Mouse (Mus musculus) CH12.LX (cell line): Measurements from ENCODE around the gene Cxcl9. TPM values are rescaled to one million over a fixed set of nuclear protein-coding genes. Genes with fewer than 3 reads are reported as not detected.

Source experiments
- DNase-seq: peaks from one replicate; pipeline ENCODE4 v3.0.0-alpha.2; 2013; ENCODE audit errors: extremely low read depth
- H3K27ac ChIP-seq: 2 replicates; pipeline ENCODE4 v1.5.1; 2012; ENCODE audit warnings: low read depth, mild to moderate bottlenecking, control low read depth, moderate library complexity; ENCODE audit not compliant: insufficient read depth
- H3K27me3 ChIP-seq: replicated peaks from 2 replicates; pipeline ENCODE3; 2012; ENCODE audit warnings: inconsistent platforms
- H3K36me3 ChIP-seq, 2 experiments: replicated peaks in 1 of 2; 2 replicates each; pipeline versions ENCODE3 to v1.6.1; 2012; ENCODE audit warnings: inconsistent platforms in 1 of 2, low read length in 1 of 2, mild to moderate bottlenecking in 1 of 2, mixed read lengths in 1 of 2, moderate library complexity in 1 of 2; ENCODE audit not compliant: control insufficient read depth in 1 of 2, insufficient read depth in 1 of 2
- H3K4me1 ChIP-seq, 2 experiments: 2 replicates each; pipeline ENCODE4 v1.6.1; 2012; ENCODE audit warnings: inconsistent platforms in 1 of 2, moderate library complexity in 1 of 2; ENCODE audit not compliant: insufficient read depth in 2 of 2, control insufficient read depth in 1 of 2
- H3K4me2 ChIP-seq: 2 replicates; pipeline ENCODE4 v1.6.1; 2012; ENCODE audit warnings: low read depth, mild to moderate bottlenecking, control low read depth; ENCODE audit not compliant: poor library complexity, insufficient read depth, severe bottlenecking
- H3K4me3 ChIP-seq, 3 experiments: fragments of 150-350 bp in 1 of 3; sonication (generic) in 1 of 3; replicated peaks in 1 of 3; 2 replicates each; pipeline versions ENCODE3 to v1.5.1; 2011 to 2012; ENCODE audit warnings: low read depth in 2 of 3, low read length in 2 of 3, mild to moderate bottlenecking in 2 of 3, moderate library complexity in 2 of 3, control low read depth in 1 of 3, improper control_type of control experiment in 1 of 3, inconsistent platforms in 1 of 3, mixed read lengths in 1 of 3; ENCODE audit not compliant: poor library complexity in 1 of 3
- H3K79me2 ChIP-seq: replicated peaks from 2 replicates; pipeline ENCODE4 v1.6.1; 2012; ENCODE audit warnings: mild to moderate bottlenecking, moderate library complexity; ENCODE audit not compliant: control insufficient read depth, poor library complexity, insufficient read depth, severe bottlenecking; ENCODE audit errors: extremely low read depth
- H3K9ac ChIP-seq: 2 replicates; pipeline ENCODE4 v1.6.1; 2012; ENCODE audit warnings: low read depth, mild to moderate bottlenecking, control low read depth, moderate library complexity; ENCODE audit not compliant: insufficient read depth
- H3K9me3 ChIP-seq: replicated peaks from 2 replicates; pipeline ENCODE3; 2012; ENCODE audit warnings: low read length, inconsistent platforms, mixed read lengths
- CHD1 ChIP-seq: IDR thresholded peaks from 2 replicates; pipeline ENCODE4 v1.6.1; 2012; ENCODE audit warnings: low read depth, low read length, improper control_type of control experiment, inconsistent platforms
- CHD2 ChIP-seq: IDR thresholded peaks from 2 replicates; pipeline ENCODE4 v1.6.1; 2011; ENCODE audit warnings: low read length, improper control_type of control experiment
- CTCF ChIP-seq, 2 experiments: IDR thresholded peaks in 1 of 2; conservative IDR thresholded peaks in 1 of 2; 2 replicates each; pipeline ENCODE4 v1.5.1; 2011 to 2012; ENCODE audit warnings: low read depth in 2 of 2, low read length in 2 of 2, improper control_type of control experiment in 1 of 2, inconsistent platforms in 1 of 2, mild to moderate bottlenecking in 1 of 2, moderate library complexity in 1 of 2
- EP300 ChIP-seq: IDR thresholded peaks from 2 replicates; pipeline ENCODE4 v1.6.1; 2011; ENCODE audit warnings: low read length, improper control_type of control experiment
- ETS1 ChIP-seq: conservative IDR thresholded peaks from 2 replicates; pipeline ENCODE4 v1.6.1; 2012; ENCODE audit warnings: low read depth, mild to moderate bottlenecking, inconsistent platforms, low read length, improper control_type of control experiment, moderate library complexity
- GABPA ChIP-seq: IDR thresholded peaks from 2 replicates; pipeline ENCODE4 v1.6.1; 2012; ENCODE audit warnings: low read depth, low read length, improper control_type of control experiment, inconsistent platforms; ENCODE audit not compliant: insufficient replicate concordance
- HCFC1 ChIP-seq: IDR thresholded peaks from 2 replicates; pipeline ENCODE4 v1.6.1; 2012; ENCODE audit warnings: low read depth, mild to moderate bottlenecking, inconsistent platforms, low read length, improper control_type of control experiment
- JUND ChIP-seq: conservative IDR thresholded peaks from 2 replicates; pipeline ENCODE4 v1.6.1; 2011; ENCODE audit warnings: low read depth, low read length, improper control_type of control experiment
- KAT2A ChIP-seq: IDR thresholded peaks from 2 replicates; pipeline ENCODE4 v1.6.1; 2012; ENCODE audit warnings: low read length, improper control_type of control experiment, inconsistent platforms; ENCODE audit not compliant: insufficient replicate concordance
- MAFK ChIP-seq: IDR thresholded peaks from 2 replicates; pipeline ENCODE4 v1.6.1; 2011; ENCODE audit warnings: low read length, improper control_type of control experiment; ENCODE audit not compliant: insufficient replicate concordance
- MAX ChIP-seq: IDR thresholded peaks from 2 replicates; pipeline ENCODE4 v1.6.1; 2011; ENCODE audit warnings: low read length, improper control_type of control experiment
- MYC ChIP-seq: IDR thresholded peaks from 2 replicates; pipeline ENCODE4 v1.6.1; 2011; ENCODE audit warnings: low read depth, mild to moderate bottlenecking, improper control_type of control experiment, low read length
- NELFE ChIP-seq: IDR thresholded peaks from 2 replicates; pipeline ENCODE4 v1.6.1; 2011; ENCODE audit warnings: low read depth, low read length, improper control_type of control experiment
- POLR2AphosphoS2 ChIP-seq: IDR thresholded peaks from 2 replicates; pipeline ENCODE4 v1.6.1; 2011; ENCODE audit warnings: low read depth, low read length, improper control_type of control experiment
- RCOR1 ChIP-seq: conservative IDR thresholded peaks from 2 replicates; pipeline ENCODE4 v1.6.1; 2012; ENCODE audit warnings: low read depth, mild to moderate bottlenecking, inconsistent platforms, low read length, improper control_type of control experiment
- SIN3A ChIP-seq: IDR thresholded peaks from 2 replicates; pipeline ENCODE4 v1.6.1; 2012; ENCODE audit warnings: low read length, improper control_type of control experiment, inconsistent platforms
- SMC3 ChIP-seq: IDR thresholded peaks from 2 replicates; pipeline ENCODE4 v1.6.1; 2011; ENCODE audit warnings: low read depth, low read length, improper control_type of control experiment
- TBP ChIP-seq: conservative IDR thresholded peaks from 2 replicates; pipeline ENCODE4 v1.6.1; 2011; ENCODE audit warnings: low read depth, low read length, improper control_type of control experiment
- TCF12 ChIP-seq: IDR thresholded peaks from 2 replicates; pipeline ENCODE4 v1.6.1; 2014; ENCODE audit warnings: low read depth, mild to moderate bottlenecking, inconsistent platforms, low read length, improper control_type of control experiment
- UBTF ChIP-seq: IDR thresholded peaks from 2 replicates; pipeline ENCODE4 v1.6.1; 2012; ENCODE audit warnings: low read depth, mild to moderate bottlenecking, inconsistent platforms, low read length, improper control_type of control experiment, moderate library complexity
- USF1 ChIP-seq: IDR thresholded peaks from 2 replicates; pipeline ENCODE4 v1.6.1; 2014; ENCODE audit warnings: low read depth, mild to moderate bottlenecking, inconsistent platforms, low read length, improper control_type of control experiment
- USF2 ChIP-seq: conservative IDR thresholded peaks from 2 replicates; pipeline ENCODE4 v1.6.1; 2011; ENCODE audit warnings: low read depth, low read length, improper control_type of control experiment
- ZKSCAN1 ChIP-seq: IDR thresholded peaks from 2 replicates; pipeline ENCODE4 v1.6.1; 2012; ENCODE audit warnings: low read depth, inconsistent platforms, low read length, improper control_type of control experiment, borderline replicate concordance
- ZMIZ1 ChIP-seq: IDR thresholded peaks from 2 replicates; pipeline ENCODE4 v1.6.1; 2012; ENCODE audit warnings: low read depth, mild to moderate bottlenecking, inconsistent platforms, low read length, improper control_type of control experiment
- ZNF384 ChIP-seq: IDR thresholded peaks from 2 replicates; pipeline ENCODE4 v1.6.1; 2012; ENCODE audit warnings: low read depth, low read length, improper control_type of control experiment, inconsistent platforms
- dilution Hi-C: fragments of 300-500 bp; cut with MboI; formaldehyde crosslinking; loops from 2 replicates; pipeline ENCODE4 v1.14.3; 2020; ENCODE audit warnings: low sequenced_read_pairs; ENCODE audit not compliant: extremely low pct_unique_long_range_greater_than_20kb, extremely low pct_ligation_motif_present
- in situ Hi-C: fragments of 300-500 bp; cut with MboI; formaldehyde crosslinking; loops from 3 replicates; pipeline ENCODE4 v1.14.3; 2019; ENCODE audit warnings: low sequenced_read_pairs, low pct_ligation_motif_present, low pct_unique_long_range_greater_than_20kb, mixed read lengths
- polyA plus RNA-seq: library from polyadenylated mRNA; unstranded; fragments of >175 nt; gene quantifications from 2 replicates; pipeline ENCODE4 v1.2.1, GENCODE M21; 2012; ENCODE audit warnings: low read depth; ENCODE audit not compliant: insufficient read length
- total RNA-seq, 2 experiments: library from RNA; depleted of rRNA; stranded (reverse); fragments of 300-350 nt in 1 of 2; fragments of >200 nt in 1 of 2; gene quantifications; 2 replicates each; pipeline ENCODE4 v1.2.3; 2012 to 2014

Gene Cxcl9
- total and polyA plus RNA-seq, 3 experiments = not detected

DNA sequence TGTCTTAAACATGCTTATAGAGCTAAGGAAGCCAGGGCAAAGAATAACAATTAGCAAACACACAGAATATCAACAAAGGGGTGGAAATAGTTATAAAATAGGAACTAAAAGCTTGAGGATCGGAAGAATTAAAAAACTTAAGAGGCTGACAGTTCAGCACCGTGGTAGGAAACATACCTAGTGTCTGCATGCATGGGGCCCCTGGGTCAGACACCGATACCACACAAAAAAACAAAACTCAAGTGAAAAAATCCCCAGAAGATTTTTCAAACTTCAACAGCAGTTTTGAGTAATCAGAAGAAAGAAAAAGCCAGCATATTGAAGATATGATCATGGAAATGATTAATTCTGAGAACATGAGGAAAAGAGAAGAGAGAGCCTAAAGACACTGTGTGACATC, 8.9 kb upstream of the Cxcl9 start:
- Histone ChIP-seq H3K4me1 (peaks cover 3 to 4% of the 10 kb centered on the region in 2 experiments; a peak in 1 of 4 replicates), H3K79me2 (no peaks in the 10 kb centered on the region), H3K9me3 (no peaks in the 10 kb centered on the region), H3K4me3 (no peak overlapping the region), H3K9ac (no peak overlapping the region), H3K27ac (no peak overlapping the region), H3K27me3 (no peaks in the 10 kb centered on the region), H3K4me2 (no peak overlapping the region), H3K36me3 (no peaks in the 10 kb centered on the region)
- in situ Hi-C loops (no loop called here), dilution Hi-C loops (no loop called here)
- DNase-seq = no peak
- TF ChIP-seq ZNF384 (no peak), CHD1 (no peak), UBTF (no peak), POLR2AphosphoS2 (no peak), GABPA (no peak), KAT2A (no peak), MAX (no peak), RCOR1 (no peak), CTCF (conservative IDR thresholded peaks at IDR 0.05 in 1 of 2, IDR thresholded peaks at IDR 0.05 in 1 of 2; ENCODE audit: low read depth in 2 of 2, low read length in 2 of 2) (no peak), SMC3 (no peak), MYC (no peak), NELFE (no peak), TBP (no peak)

DNA sequence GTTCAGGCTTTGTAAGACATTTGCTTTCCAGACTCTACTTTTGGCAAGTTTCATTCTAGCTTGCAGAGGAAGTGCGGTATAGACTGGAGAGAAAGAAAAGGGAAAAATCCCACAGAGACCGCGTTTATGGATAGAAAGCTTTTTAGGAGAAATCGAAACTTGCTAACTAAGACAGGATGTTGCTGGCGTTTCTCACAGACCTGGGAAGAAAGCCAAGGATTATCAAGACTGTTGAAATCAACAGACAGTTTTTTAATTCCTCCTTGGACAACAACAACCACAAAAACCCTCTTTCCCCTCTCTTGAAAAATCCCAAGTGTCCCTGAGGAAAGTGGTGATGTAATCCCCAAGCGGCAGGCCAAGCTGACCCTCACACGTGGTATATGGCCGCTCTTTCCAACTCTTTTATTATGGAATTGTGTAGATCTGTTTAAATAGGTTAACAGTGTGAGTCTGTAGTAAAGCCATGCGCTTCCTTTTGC, 4.5 kb upstream of the Cxcl9 start:
- dilution Hi-C loops (no loop called here), in situ Hi-C loops (no loop called here)
- Histone ChIP-seq H3K4me1 (0 out of 4 replicates have a peak, but pooled peaks cover 0 to 5% of the 10 kb centered on the region in 2 experiments), H3K79me2 (no peaks in the 10 kb centered on the region), H3K4me2 (peak overlapping the region; percentile 46), H3K9me3 (no peaks in the 10 kb centered on the region), H3K27me3 (no peaks in the 10 kb centered on the region), H3K36me3 (no peaks in the 10 kb centered on the region), H3K27ac (no peak overlapping the region), H3K9ac (no peak overlapping the region), H3K4me3 (no peak overlapping the region)
- TF ChIP-seq SIN3A (no peak), MAX (no peak), TCF12 (no peak), MAFK (no peak), ZKSCAN1 (no peak), MYC (no peak), GABPA (no peak), JUND (no peak), CTCF (conservative IDR thresholded peaks at IDR 0.05 in 1 of 2, IDR thresholded peaks at IDR 0.05 in 1 of 2; ENCODE audit: low read depth in 2 of 2, low read length in 2 of 2) (no peak), USF1 (no peak), KAT2A (no peak), USF2 (no peak), ZMIZ1 (no peak), CHD2 (no peak), UBTF (no peak), EP300 (no peak), ETS1 (no peak), HCFC1 (no peak)
- no peak for DNase-seq
